In genomic region chr6:127455440-127455839, GRCm38 (mm10) we compare ENCODE assay signal across 16 mouse cellular contexts. TPM values are rescaled to one million over a fixed set of nuclear protein-coding genes. Genes with fewer than 3 reads are reported as not detected.
DNase-seq lines count a peak whose midpoint lies in the region; ATAC-seq and TF ChIP-seq lines count a peak whose summit lies in the region.
"Had no signal": no experiment of that assay in that cellular context is flagged by ENCODE, and none has a peak within 500 bp of the region (broad histone marks: within the 10 kb centered on the region; RNA-seq: fewer than 3 reads in every experiment).

No protein-coding gene starts in this region.

- H3K4me3 ChIP-seq in hindbrain, embryonic 13.5 days: no peak overlapping the region
- no peak overlapping the region for H3K4me3 ChIP-seq in hindbrain, embryonic 16.5 days (ENCODE audit: low read length)
- H3K4me3 ChIP-seq in liver, postnatal 0 days (ENCODE audit: low read depth, low read length): no peak overlapping the region
- H3K4me3 ChIP-seq: heart, embryonic 13.5 days; limb, embryonic 12.5 days; stomach, embryonic 15.5 days had no signal

- no peaks in the 10 kb centered on the region for H3K9me3 ChIP-seq in hindbrain, embryonic 13.5 days
- H3K9me3 ChIP-seq in hindbrain, embryonic 16.5 days (ENCODE audit: control insufficient read depth, low read length): no peaks in the 10 kb centered on the region
- H3K9me3 ChIP-seq in liver, postnatal 0 days (ENCODE audit: low read length): no peaks in the 10 kb centered on the region
- H3K9me3 ChIP-seq: forebrain, embryonic 15.5 days; heart, embryonic 13.5 days; limb, embryonic 12.5 days; neural tube, embryonic 15.5 days; stomach, embryonic 15.5 days had no signal

- CTCF ChIA-PET in Patski (lab: Charles Lee): interaction anchor here (0.8 to 2.4 kb wide), 5 partner anchors 9 to 304 kb away, joined by 3 to 9 read pairs (median 3); partner anchors contain the start of gene Parp11

- H3K36me3 ChIP-seq in hindbrain, embryonic 13.5 days: no peaks in the 10 kb centered on the region
- no peaks in the 10 kb centered on the region for H3K36me3 ChIP-seq in hindbrain, embryonic 16.5 days (ENCODE audit: control insufficient read depth, insufficient read depth, low read length)
- H3K36me3 ChIP-seq in liver, postnatal 0 days (replicated peaks; ENCODE audit: insufficient read depth, low read length): no peaks in the 10 kb centered on the region
- H3K36me3 ChIP-seq: forebrain, embryonic 15.5 days; heart, embryonic 13.5 days; limb, embryonic 12.5 days; neural tube, embryonic 15.5 days; stomach, embryonic 15.5 days had no signal

- no peak for ATAC-seq in hindbrain, embryonic 13.5 days (ENCODE audit: low FRiP score)
- no peak for ATAC-seq in hindbrain, embryonic 16.5 days
- ATAC-seq in liver, postnatal 0 days: no peak
- no peak for ATAC-seq in Patski
- ATAC-seq: forebrain, embryonic 15.5 days had no signal

- in situ Hi-C loops in Patski (cut with MboI; ENCODE audit: low pct_unique_long_range_greater_than_20kb): loop anchor here (10.0 kb wide), 1 partner anchor 511 kb away; no protein-coding TSS in a partner anchor

- no peak for TF ChIP-seq EP300 in liver, postnatal 0 days (IDR thresholded peaks at IDR 0.05; ENCODE audit: low read depth)

- peak; percentile 29 for TF ChIP-seq CTCF in liver, postnatal 0 days (IDR thresholded peaks at IDR 0.05; ENCODE audit: low read depth)
- TF ChIP-seq CTCF in Patski (IDR thresholded peaks at IDR 0.05): peak; percentile 49

- DNase-seq in liver, postnatal 0 days: no peak
- DNase-seq in liver (no peak), A20 (ENCODE audit: low read depth, low spot score) (peak; percentile 16), Patski (ENCODE audit: low read depth, low spot score) (no peak)
- no peak for DNase-seq in thymus, postnatal 36 days
- DNase-seq in frontal cortex, postnatal 36 days (ENCODE audit: low spot score in 2 of 2): no peak
- DNase-seq: gastrocnemius, postnatal 36 days; kidney, adult 8-10 months; lung, adult 18-20 months had no signal

- no peak overlapping the region for H3K9ac ChIP-seq in hindbrain, embryonic 13.5 days
- no peak overlapping the region for H3K9ac ChIP-seq in hindbrain, embryonic 16.5 days (ENCODE audit: low read depth, low read length)
- no peak overlapping the region for H3K9ac ChIP-seq in liver, postnatal 0 days (replicated peaks)
- H3K9ac ChIP-seq: heart, embryonic 13.5 days; limb, embryonic 12.5 days; neural tube, embryonic 15.5 days; stomach, embryonic 15.5 days had no signal

- H3K27ac ChIP-seq in hindbrain, embryonic 13.5 days: no peak overlapping the region
- no peak overlapping the region for H3K27ac ChIP-seq in hindbrain, embryonic 16.5 days (ENCODE audit: low read depth, low read length)
- H3K27ac ChIP-seq in liver, postnatal 0 days (ENCODE audit: low read depth): no peak overlapping the region
- H3K27ac ChIP-seq: forebrain, embryonic 15.5 days; heart, embryonic 13.5 days; limb, embryonic 12.5 days; neural tube, embryonic 15.5 days; stomach, embryonic 15.5 days had no signal

- POLR2A ChIA-PET in Patski (lab: Charles Lee): interaction anchor here (1.4 kb wide), 1 partner anchor 9 kb away, joined by 3 read pairs; no protein-coding TSS in a partner anchor

- peaks cover 19% of the 10 kb centered on the region for H3K4me1 ChIP-seq in hindbrain, embryonic 13.5 days (replicated peaks)
- peaks cover 10% of the 10 kb centered on the region for H3K4me1 ChIP-seq in hindbrain, embryonic 16.5 days (ENCODE audit: control insufficient read depth, insufficient read depth, low read depth, low read length)
- peaks cover 8% of the 10 kb centered on the region; the same call in 1 of the 2 replicates for H3K4me1 ChIP-seq in liver, postnatal 0 days (ENCODE audit: insufficient read depth)
- H3K4me1 ChIP-seq: stomach, embryonic 15.5 days had no signal

- H3K27me3 ChIP-seq in hindbrain, embryonic 13.5 days: no peaks in the 10 kb centered on the region
- H3K27me3 ChIP-seq in hindbrain, embryonic 16.5 days (replicated peaks; ENCODE audit: control insufficient read depth, insufficient read depth, low read length): no peaks in the 10 kb centered on the region
- no peaks in the 10 kb centered on the region for H3K27me3 ChIP-seq in liver, postnatal 0 days (ENCODE audit: insufficient read depth, low read length)
- H3K27me3 ChIP-seq in Patski: no peaks in the 10 kb centered on the region
- H3K27me3 ChIP-seq: forebrain, embryonic 15.5 days; neural tube, embryonic 15.5 days; stomach, embryonic 15.5 days had no signal

- peak overlapping the region; percentile 60; the same call in 1 of the 2 replicates for H3K4me2 ChIP-seq in hindbrain, embryonic 13.5 days
- H3K4me2 ChIP-seq in hindbrain, embryonic 16.5 days (ENCODE audit: low read length): no peak overlapping the region
- H3K4me2 ChIP-seq in liver, postnatal 0 days (ENCODE audit: low read depth, low read length): no peak overlapping the region

- 97% methylated on average over 4 of the region's 4 CpGs for WGBS in hindbrain, embryonic 13.5 days
- WGBS in hindbrain, embryonic 16.5 days: 95% methylated on average over 4 of the region's 4 CpGs
- WGBS in liver, postnatal 0 days (ENCODE audit: insufficient replicate concordance): 86% methylated on average over 4 of the region's 4 CpGs

RNA-seq across cellular contexts. Expression of gene Parp11, which starts 8.8 kb away (rescaled TPM):
- 80.6 and 82.1 TPM in 2 replicates for polyA plus RNA-seq in hindbrain, embryonic 13.5 days (2015; fragmentation: Nextera tagmentation; extraction: Ambion mirVana)
- 69.2 and 80.6 TPM in 2 replicates for polyA plus RNA-seq in hindbrain, embryonic 16.5 days (2015; fragmentation: Nextera tagmentation; extraction: Ambion mirVana)
- polyA plus RNA-seq in liver, postnatal 0 days (2015; fragmentation: Nextera tagmentation; extraction: Ambion mirVana): 5.5 and 5.8 TPM in 2 replicates
- 17.2 TPM for polyA plus RNA-seq in Patski (2021)
